Mouse (Mus musculus) heart, postnatal 0 days (tissue): ENCODE results near the gene Megf8. TPM values are rescaled to one million over a fixed set of nuclear protein-coding genes. Genes with fewer than 3 reads are reported as not detected.
"Not testable (repeated sequence)": the region's sequence is repeated elsewhere in the genome, so short reads cannot be mapped to it uniquely, and the experiment has no call there.

Experiments used
- ATAC-seq: fragments of 200-750 bp; cut with Nextera tagmentation; 2 replicates; pipeline ENCODE4 v1.8.0; 2017; ENCODE audit warnings: low read depth, moderate number of reproducible peaks, moderate library complexity; ENCODE audit not compliant: insufficient read depth
- DNase-seq: peaks from one replicate; pipeline ENCODE4 v3.0.0-alpha.2; 2016; ENCODE audit warnings: low spot score
- H3K27ac ChIP-seq: fragments of 300-500 bp; sonication (generic); 2 replicates; pipeline ENCODE4 v1.5.1; 2014; ENCODE audit warnings: low read depth, mild to moderate bottlenecking
- H3K27me3 ChIP-seq: fragments of 300-500 bp; sonication (generic); 2 replicates; pipeline ENCODE4 v1.6.1; 2014; ENCODE audit warnings: low read length, mixed read lengths; ENCODE audit not compliant: control insufficient read depth, insufficient read depth
- H3K36me3 ChIP-seq: fragments of 300-500 bp; sonication (generic); replicated peaks from 2 replicates; pipeline ENCODE4 v1.6.1; 2014; ENCODE audit warnings: low read length, mixed read lengths; ENCODE audit not compliant: control insufficient read depth, insufficient read depth
- H3K4me1 ChIP-seq: fragments of 300-500 bp; sonication (generic); 2 replicates; pipeline ENCODE4 v1.6.1; 2014; ENCODE audit warnings: antibody characterized with exemption; ENCODE audit not compliant: control insufficient read depth, insufficient read depth
- H3K4me2 ChIP-seq: fragments of 300-500 bp; sonication (generic); 2 replicates; pipeline ENCODE4 v1.6.1; 2014; ENCODE audit warnings: low read depth, mild to moderate bottlenecking, low read length, moderate library complexity
- H3K4me3 ChIP-seq: fragments of 300-500 bp; sonication (generic); 2 replicates; pipeline ENCODE4 v1.5.1; 2014; ENCODE audit warnings: low read depth, low read length
- H3K9ac ChIP-seq: fragments of 300-500 bp; sonication (generic); replicated peaks from 2 replicates; pipeline ENCODE4 v1.6.1; 2014; ENCODE audit warnings: low read depth, low read length, mixed read lengths
- H3K9me3 ChIP-seq: fragments of 300-500 bp; sonication (generic); replicated peaks from 2 replicates; pipeline ENCODE4 v1.6.1; 2016; ENCODE audit warnings: low read length; ENCODE audit not compliant: control insufficient read depth
- CTCF ChIP-seq: IDR thresholded peaks from 2 replicates; pipeline ENCODE4 v1.5.1; 2016; ENCODE audit warnings: antibody characterized with exemption, control low read depth, low read depth
- EP300 ChIP-seq: IDR thresholded peaks from 2 replicates; pipeline ENCODE4 v1.6.1; 2016; ENCODE audit warnings: antibody characterized with exemption, low read depth
- WGBS: fragments of 180-500 bp; shearing (Covaris S2); extraction: QIAGEN DNeasy Blood & Tissue Kit; methylation state at CpG from one replicate; pipeline ENCODE4 v1.1.7; 2014; 5-methylcytosine and 5-hydroxymethylcytosine counted together
- polyA plus RNA-seq: library from polyadenylated mRNA; unstranded; fragments of >200 nt; fragmentation: Nextera tagmentation; extraction: Ambion mirVana; gene quantifications from 2 replicates; pipeline ENCODE4 v1.2.1, GENCODE M21; 2015
- total RNA-seq: library from RNA; depleted of rRNA; stranded (reverse); fragments of >200 nt; gene quantifications from 2 replicates; pipeline ENCODE4 v1.2.3, GENCODE M21; 2014; ENCODE audit warnings: low replicate concordance

Gene Megf8
- total and polyA plus RNA-seq, 2 experiments from 2014 or later, result 4.4 to 17.7 TPM

GRCm38 (mm10) chr7:25398610-25399009 lies 81.6 kb downstream of the Megf8 start, which contains the start of gene Lipe:
Lipe (minus strand) TSS chr7:25398710.
- no peaks in the 10 kb centered on the region for H3K36me3 ChIP-seq
- no peaks in the 10 kb centered on the region for H3K9me3 ChIP-seq
- H3K4me2 ChIP-seq, result no peak within 1 kb of the TSS
- DNase-seq (no peak), ATAC-seq (no peak)
- no peak within 1 kb of the TSS for H3K4me3 ChIP-seq
- TF ChIP-seq EP300, result no peak
- no peak for TF ChIP-seq CTCF
- 96% methylated on average over 1 of the region's 1 CpGs for WGBS
- no peak within 1 kb of the TSS for H3K27ac ChIP-seq
- no peak within 1 kb of the TSS for H3K9ac ChIP-seq
- H3K27me3 ChIP-seq, result no peaks in the 10 kb centered on the region
- H3K4me1 ChIP-seq, result peaks cover 8% of the 10 kb centered on the region

- not testable (repeated sequence) for DNase-seq, ATAC-seq, H3K9ac ChIP-seq, H3K36me3 ChIP-seq, H3K27me3 ChIP-seq, H3K4me3 ChIP-seq, H3K4me2 ChIP-seq, H3K27ac ChIP-seq, H3K4me1 ChIP-seq, H3K9me3 ChIP-seq
Measured at GRCm38 (mm10) chr7:25399028-25399427, 82.1 kb downstream of the Megf8 start.

GRCm38 (mm10) chr7:25401551-25401950 lies 84.6 kb downstream of the Megf8 start:
- H3K4me3 ChIP-seq, result no peak overlapping the region
- H3K9ac ChIP-seq, result no peak overlapping the region
- no peak for DNase-seq
- ATAC-seq, result no peak
- H3K4me2 ChIP-seq, result no peak overlapping the region
- no peak for TF ChIP-seq CTCF
- TF ChIP-seq EP300, result no peak
- no peak overlapping the region for H3K27ac ChIP-seq
- no peaks in the 10 kb centered on the region for H3K27me3 ChIP-seq
- no peaks in the 10 kb centered on the region for H3K9me3 ChIP-seq
- H3K4me1 ChIP-seq, result no peaks in the 10 kb centered on the region
- WGBS, result 74% methylated on average over 2 of the region's 2 CpGs
- no peaks in the 10 kb centered on the region for H3K36me3 ChIP-seq

- Histone ChIP-seq H3K27ac (no peak overlapping the region), H3K36me3 (no peaks in the 10 kb centered on the region), H3K4me2 (no peak overlapping the region), H3K4me1 (no peaks in the 10 kb centered on the region), H3K9ac (no peak overlapping the region), H3K9me3 (no peaks in the 10 kb centered on the region), H3K4me3 (no peak overlapping the region), H3K27me3 (no peaks in the 10 kb centered on the region)
- TF ChIP-seq CTCF (no peak), EP300 (no peak)
- no peak for ATAC-seq
- DNase-seq, result no peak
- 60% methylated on average over 5 of the region's 5 CpGs for WGBS
Measured at GRCm38 (mm10) chr7:25401986-25402385, 85.0 kb downstream of the Megf8 start.

GRCm38 (mm10) chr7:25402671-25403101 lies 85.7 kb downstream of the Megf8 start:
- Histone ChIP-seq H3K27me3 (no peaks in the 10 kb centered on the region), H3K36me3 (no peaks in the 10 kb centered on the region), H3K9me3 (no peaks in the 10 kb centered on the region), H3K4me1 (no peaks in the 10 kb centered on the region), H3K4me2 (no peak overlapping the region), H3K4me3 (no peak overlapping the region), H3K27ac (no peak overlapping the region), H3K9ac (no peak overlapping the region)
- TF ChIP-seq CTCF (peak; percentile 82), EP300 (no peak)
- ATAC-seq (peak; percentile 75), DNase-seq (peak; percentile 64)
- WGBS, result 4% methylated on average over 2 of the region's 2 CpGs

- Histone ChIP-seq H3K4me3 (no peak overlapping the region), H3K4me1 (no peaks in the 10 kb centered on the region), H3K9ac (no peak overlapping the region), H3K36me3 (no peaks in the 10 kb centered on the region), H3K9me3 (no peaks in the 10 kb centered on the region), H3K27ac (no peak overlapping the region), H3K27me3 (no peaks in the 10 kb centered on the region), H3K4me2 (no peak overlapping the region)
- ATAC-seq, result no peak
- TF ChIP-seq CTCF (no peak), EP300 (no peak)
- 73% methylated on average over 7 of the region's 7 CpGs for WGBS
- no peak for DNase-seq
Measured at GRCm38 (mm10) chr7:25406468-25406867, 89.5 kb downstream of the Megf8 start.
